Mouse (Mus musculus) ES-E14 (cell line): ENCODE measurements around the gene Tbc1d15. TPM values are rescaled to one million over a fixed set of nuclear protein-coding genes. Genes with fewer than 3 reads are reported as not detected.

Experiments used
- DNase-seq: peaks from one replicate; pipeline ENCODE4 v3.0.0-alpha.2; 2013; ENCODE audit warnings: low read depth, low spot score
- H3K27ac ChIP-seq: 2 replicates; pipeline ENCODE4 v1.5.1; 2012; ENCODE audit warnings: low read depth, mild to moderate bottlenecking, low read length, moderate library complexity, mixed read lengths; ENCODE audit not compliant: poor library complexity, insufficient read depth, severe bottlenecking
- H3K36me3 ChIP-seq: 2 replicates; pipeline ENCODE4 v1.6.1; 2012; ENCODE audit warnings: mild to moderate bottlenecking, low read length, moderate library complexity, mixed read lengths; ENCODE audit not compliant: control insufficient read depth, poor library complexity, insufficient read depth, severe bottlenecking
- H3K4me1 ChIP-seq, 2 experiments: fragments of 150-350 bp in 1 of 2; sonication (generic) in 1 of 2; 2 replicates each; pipeline ENCODE4 v1.6.1; 2012; ENCODE audit warnings: low read length in 2 of 2, mild to moderate bottlenecking in 1 of 2, mixed read lengths in 1 of 2; ENCODE audit not compliant: control insufficient read depth in 2 of 2, insufficient read depth in 2 of 2, poor library complexity in 1 of 2
- H3K4me3 ChIP-seq, 2 experiments: fragments of 150-350 bp in 1 of 2; sonication (generic) in 1 of 2; 2 replicates each; pipeline ENCODE4 v1.5.1; 2012; ENCODE audit warnings: low read length in 2 of 2, low read depth in 1 of 2, mild to moderate bottlenecking in 1 of 2, mixed read lengths in 1 of 2; ENCODE audit not compliant: insufficient read depth in 1 of 2, poor library complexity in 1 of 2, severe bottlenecking in 1 of 2
- H3K9ac ChIP-seq: 2 replicates; pipeline ENCODE4 v1.6.1; 2012; ENCODE audit warnings: low read depth, mild to moderate bottlenecking, low read length, mixed read lengths; ENCODE audit not compliant: poor library complexity, insufficient read depth, severe bottlenecking
- H3K9me3 ChIP-seq: fragments of 150-350 bp; sonication (generic); 2 replicates; pipeline ENCODE4 v1.6.1; 2012; ENCODE audit warnings: low read depth, mild to moderate bottlenecking, low read length; ENCODE audit not compliant: control insufficient read depth, insufficient read depth
- CHD2 ChIP-seq: IDR thresholded peaks from 2 replicates; pipeline ENCODE4 v1.6.1; 2014; ENCODE audit warnings: mild to moderate bottlenecking, low read depth, low read length, inconsistent platforms
- HCFC1 ChIP-seq: IDR thresholded peaks from 2 replicates; pipeline ENCODE4 v1.6.1; 2012; ENCODE audit warnings: low read length, inconsistent platforms, borderline replicate concordance; ENCODE audit not compliant: insufficient read depth
- MAFK ChIP-seq: IDR thresholded peaks from 2 replicates; pipeline ENCODE4 v1.6.1; 2014; ENCODE audit warnings: mild to moderate bottlenecking, low read depth, low read length, inconsistent platforms; ENCODE audit not compliant: insufficient read depth
- ZC3H11A ChIP-seq: IDR thresholded peaks from 2 replicates; pipeline ENCODE4 v1.6.1; 2012; ENCODE audit warnings: low read depth, mild to moderate bottlenecking, inconsistent platforms, low read length, borderline replicate concordance
- ZNF384 ChIP-seq: IDR thresholded peaks from 2 replicates; pipeline ENCODE4 v1.6.1; 2012; ENCODE audit warnings: low read depth, low read length, inconsistent platforms
- in situ Hi-C, 2 experiments: fragments of 600-800 bp; cut with MboI; formaldehyde crosslinking; loops; one replicate each; pipeline ENCODE4 v1.15.1; 2025; ENCODE audit warnings: low sequenced_read_pairs in 2 of 2, inconsistent platforms in 1 of 2; ENCODE audit not compliant: unreplicated experiment in 2 of 2
- total RNA-seq: library from RNA; depleted of rRNA; stranded (reverse); fragments of 300-350 nt; gene quantifications from 2 replicates; pipeline ENCODE4 v1.2.3, GENCODE M21; 2012

Tbc1d15 gene
- total RNA-seq, 1 experiment = 23.8 TPM

GRCm38 (mm10) chr10:115205825-115206224 lies 45.4 kb downstream of the Tbc1d15 start:
- in situ Hi-C loops = no loop called here
- H3K27ac ChIP-seq = no peak overlapping the region
- H3K9me3 ChIP-seq = no peaks in the 10 kb centered on the region
- 0 out of 4 replicates have a peak, but pooled peaks cover 0 to 2% of the 10 kb centered on the region in 2 experiments for H3K4me1 ChIP-seq
- TF ChIP-seq HCFC1 (no peak), ZC3H11A (no peak), ZNF384 (no peak), CHD2 (no peak), MAFK (no peak)
- no peak for DNase-seq
- no peak overlapping the region for H3K9ac ChIP-seq
- H3K36me3 ChIP-seq = peaks cover 5% of the 10 kb centered on the region
- H3K4me3 ChIP-seq = no peak overlapping the region

DNA sequence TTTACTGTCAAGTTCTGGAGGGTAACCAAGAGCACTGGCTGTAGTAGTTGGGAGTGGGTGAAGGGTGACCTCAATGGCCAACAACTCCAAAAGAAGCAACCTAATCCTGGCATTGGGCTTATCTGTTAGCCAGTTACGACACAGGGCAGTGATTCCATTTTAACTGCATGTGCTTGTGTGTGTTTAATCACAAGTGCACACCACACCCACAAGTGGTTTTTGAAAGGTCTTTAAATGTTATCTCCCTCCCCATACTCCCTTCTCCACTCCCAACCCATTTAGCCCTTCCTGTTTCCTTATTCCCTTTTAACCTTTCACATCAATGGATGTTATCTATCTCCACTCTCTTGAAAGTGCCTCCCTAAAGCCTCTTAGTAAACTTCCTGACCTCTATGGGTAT lies 46.0 kb downstream of the Tbc1d15 start:
- DNase-seq = no peak
- Histone ChIP-seq H3K4me1 (peaks cover under 1 to 2% of the 10 kb centered on the region in 2 experiments; a peak in 1 of 4 replicates), H3K36me3 (peaks cover 4% of the 10 kb centered on the region), H3K9me3 (no peaks in the 10 kb centered on the region), H3K4me3 (no peak overlapping the region), H3K27ac (no peak overlapping the region), H3K9ac (no peak overlapping the region)
- in situ Hi-C loops = no loop called here
- no peak for TF ChIP-seq ZC3H11A
- no peak for TF ChIP-seq HCFC1
- TF ChIP-seq MAFK = no peak
- no peak for TF ChIP-seq CHD2
- no peak for TF ChIP-seq ZNF384

DNA sequence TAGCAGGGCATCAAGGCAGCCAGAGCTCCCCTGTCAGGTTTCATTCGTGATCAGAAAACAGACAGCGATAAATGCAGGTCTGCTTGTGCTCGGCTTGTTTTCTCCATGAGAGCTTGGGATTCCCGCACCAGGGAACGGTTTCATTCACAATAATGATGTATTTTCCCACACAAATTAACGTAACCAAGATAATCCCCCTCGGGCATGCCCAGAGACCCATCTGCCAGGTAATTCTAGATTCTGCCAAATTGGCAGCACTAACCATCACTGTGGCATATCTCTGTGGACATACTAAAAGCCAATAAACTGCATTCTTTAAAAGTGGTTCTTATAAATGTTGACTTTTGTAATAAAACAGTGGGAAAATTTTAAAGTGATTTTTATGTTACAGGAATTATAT lies 60.1 kb downstream of the Tbc1d15 start:
- Histone ChIP-seq H3K9ac (no peak overlapping the region), H3K4me3 (no peak overlapping the region), H3K9me3 (no peaks in the 10 kb centered on the region), H3K36me3 (no peaks in the 10 kb centered on the region), H3K27ac (no peak overlapping the region), H3K4me1 (no peaks in the 10 kb centered on the region; a peak in 1 of 4 replicates)
- no peak for TF ChIP-seq ZNF384
- in situ Hi-C loops = no loop called here
- DNase-seq = no peak

DNA sequence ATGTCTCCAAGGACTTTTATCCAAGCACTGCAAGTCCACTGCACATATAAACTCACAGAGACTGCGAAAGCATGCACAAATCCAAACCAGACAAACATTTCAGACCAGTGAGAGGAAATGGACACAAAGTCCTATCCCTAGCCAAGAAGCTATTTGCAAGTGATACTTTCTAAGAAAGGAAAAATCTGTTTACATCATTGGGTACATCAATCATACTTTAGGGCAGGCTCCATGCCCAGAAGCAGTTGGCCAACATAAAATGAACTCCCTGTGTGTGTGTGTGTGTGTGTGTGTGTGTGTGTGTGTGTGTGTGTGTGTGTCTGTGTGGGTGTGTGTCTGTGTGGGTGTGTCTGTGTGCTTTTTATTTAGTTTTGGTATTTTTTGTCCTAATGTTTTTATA lies 63.9 kb downstream of the Tbc1d15 start:
- TF ChIP-seq MAFK = no peak
- no peak for TF ChIP-seq ZNF384
- no peak for TF ChIP-seq ZC3H11A
- TF ChIP-seq HCFC1 = no peak
- no peak for TF ChIP-seq CHD2
- H3K36me3 ChIP-seq = no peaks in the 10 kb centered on the region
- H3K9me3 ChIP-seq = no peaks in the 10 kb centered on the region
- no peak overlapping the region for H3K9ac ChIP-seq
- H3K27ac ChIP-seq = no peak overlapping the region
- DNase-seq = no peak
- H3K4me3 ChIP-seq = no peak overlapping the region
- no peaks in the 10 kb centered on the region for H3K4me1 ChIP-seq
- in situ Hi-C loops = no loop called here

DNA sequence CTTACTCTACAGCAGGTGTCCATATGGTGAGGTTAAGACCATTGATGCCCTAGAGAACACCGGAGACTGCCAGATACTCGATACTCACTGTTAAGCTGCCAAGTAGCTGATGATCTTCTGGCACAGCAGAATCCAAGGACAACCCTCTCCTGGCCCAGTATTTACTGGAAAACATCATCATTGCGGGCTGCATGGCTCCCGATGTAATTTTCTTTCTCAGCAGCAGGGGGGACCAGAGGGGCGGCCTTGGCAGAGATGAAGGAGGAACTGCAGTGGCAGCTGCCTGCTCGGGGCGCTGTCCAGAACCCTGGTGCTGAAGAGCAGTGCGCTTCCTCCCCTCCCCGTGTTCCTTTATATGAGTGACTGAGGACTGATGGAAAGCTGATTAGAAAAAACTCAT lies 66.6 kb downstream of the Tbc1d15 start, which contains the start of gene Tph2:
Gene Tph2, minus strand, starts transcription at position 326 of the 400 bp plus-strand sequence.
- Histone ChIP-seq H3K4me1 (no peaks in the 10 kb centered on the region), H3K9me3 (no peaks in the 10 kb centered on the region), H3K27ac (no peak within 1 kb of the TSS), H3K4me3 (no peak within 1 kb of the TSS), H3K36me3 (no peaks in the 10 kb centered on the region), H3K9ac (no peak within 1 kb of the TSS)
- peak; percentile 70 for DNase-seq
- in situ Hi-C loops = no loop called here
- TF ChIP-seq HCFC1 (peak; percentile 50; the same call in 1 of the 2 replicates), MAFK (no peak), ZC3H11A (peak; percentile 81), CHD2 (no peak), ZNF384 (peak; percentile 38; the same call in 1 of the 2 replicates)
